Mouse (Mus musculus): Measurements from ENCODE around the gene Zbtb37. TPM values are rescaled to one million over a fixed set of nuclear protein-coding genes. Genes with fewer than 3 reads are reported as not detected.
A peak's percentile ranks its signal among the peaks of the same experiment; 100 is the strongest.

The Zbtb37 gene
- 10 to 100 TPM; 12.8 to 15.8 TPM for total RNA-seq (2021)
- long read RNA-seq, experiment 1, partial matches to known transcripts, result 0 of 1 reads
- long read RNA-seq, experiment 1, other reads (novel, unspliced or antisense), result 1 of 1 reads
- long read RNA-seq, experiment 2, partial matches to known transcripts, result 0 of 1 reads
- long read RNA-seq, experiment 2, other reads (novel, unspliced or antisense), result 1 of 1 reads

- DNase-seq, result peak; percentile 97 to 98
- intact Hi-C loops (cut with DNase I), result loop anchor here (5.0 to 10.0 kb wide), 2 partner anchors 98 to 820 kb away; partner anchors contain the start of genes Cacybp and Klhl20
These were observed at the start of gene Zbtb37 for GRCm38 (mm10) chr1:161034435-161035280. TSS of gene Zbtb37 (minus strand) at chr1:161034849.

GRCm38 (mm10) chr1:161077243-161077642 is 42.6 kb upstream of the Zbtb37 start:
- intact Hi-C loops (cut with DNase I), result loop anchor here (10.0 kb wide), 1 partner anchor 118 kb away; no protein-coding TSS in a partner anchor
- no peak for DNase-seq

- intact Hi-C loops (cut with DNase I), result loop anchor here (10.0 kb wide), 1 partner anchor 119 kb away; no protein-coding TSS in a partner anchor
- DNase-seq, result no peak
These were observed 41.6 kb upstream of the Zbtb37 start for GRCm38 (mm10) chr1:161076238-161076637.

GRCm38 (mm10) chr1:161071272-161071620 is 36.6 kb upstream of the Zbtb37 start:
- DNase-seq, result no peak
- intact Hi-C loops (cut with DNase I), result loop anchor here (5.0 to 10.0 kb wide), 2 partner anchors 61 to 124 kb away; partner anchors contain the start of gene Klhl20

- peak; percentile 94 to 96 for DNase-seq
- intact Hi-C loops (cut with DNase I), result loop anchor here (5.0 to 10.0 kb wide), 2 partner anchors 62 to 124 kb away; partner anchors contain the start of gene Klhl20
These were observed 36.0 kb upstream of the Zbtb37 start, which contains the start of the genes Dars2 and Cenpl for GRCm38 (mm10) chr1:161070352-161071271. TSS of gene Dars2 (minus strand) at chr1:161070658. TSS of gene Cenpl (plus strand) at chr1:161070713.

- DNase-seq, result no peak
- intact Hi-C loops (cut with DNase I), result no loop called here
These were observed 28.7 kb upstream of the Zbtb37 start for GRCm38 (mm10) chr1:161063351-161063750.

GRCm38 (mm10) chr1:161057164-161057563 is 22.5 kb upstream of the Zbtb37 start:
- intact Hi-C loops (cut with DNase I), result no loop called here
- no peak for DNase-seq

- intact Hi-C loops (cut with DNase I), result no loop called here
- DNase-seq, result no peak
These were observed 12.3 kb upstream of the Zbtb37 start for GRCm38 (mm10) chr1:161046972-161047371.

- no peak for DNase-seq
- intact Hi-C loops (cut with DNase I), result no loop called here
These were observed 6.8 kb upstream of the Zbtb37 start for GRCm38 (mm10) chr1:161041261-161042020.

GRCm38 (mm10) chr1:161040855-161041254 is 6.2 kb upstream of the Zbtb37 start:
- intact Hi-C loops (cut with DNase I), result no loop called here

GRCm38 (mm10) chr1:161040426-161040770 is 5.7 kb upstream of the Zbtb37 start:
- DNase-seq, result no peak
- intact Hi-C loops (cut with DNase I), result no loop called here

More at GRCm38 (mm10) chr1:161040855-161041254, 6.2 kb upstream of the Zbtb37 start:
- DNase-seq, result no peak

- DNase-seq, result no peak
- intact Hi-C loops (cut with DNase I), result loop anchor here (5.0 to 10.0 kb wide), 2 partner anchors 92 to 825 kb away; partner anchors contain the start of genes Cacybp and Klhl20
These were observed 5.2 kb upstream of the Zbtb37 start for GRCm38 (mm10) chr1:161039741-161040425.

- DNase-seq, result no peak
- intact Hi-C loops (cut with DNase I), result loop anchor here (5.0 to 10.0 kb wide), 2 partner anchors 93 to 824 kb away; partner anchors contain the start of genes Cacybp and Klhl20
These were observed 4.5 kb upstream of the Zbtb37 start for GRCm38 (mm10) chr1:161038968-161039721.

GRCm38 (mm10) chr1:161038004-161038403 is 3.4 kb upstream of the Zbtb37 start:
- intact Hi-C loops (cut with DNase I), result loop anchor here (5.0 to 10.0 kb wide), 2 partner anchors 94 to 823 kb away; partner anchors contain the start of genes Cacybp and Klhl20
- no peak for DNase-seq

- intact Hi-C loops (cut with DNase I), result loop anchor here (5.0 to 10.0 kb wide), 2 partner anchors 95 to 823 kb away; partner anchors contain the start of genes Cacybp and Klhl20
- no peak for DNase-seq
These were observed 3.0 kb upstream of the Zbtb37 start for GRCm38 (mm10) chr1:161037599-161037998.

- no peak for DNase-seq
- intact Hi-C loops (cut with DNase I), result loop anchor here (5.0 to 10.0 kb wide), 2 partner anchors 95 to 822 kb away; partner anchors contain the start of genes Cacybp and Klhl20
These were observed 2.4 kb upstream of the Zbtb37 start for GRCm38 (mm10) chr1:161037026-161037425.

GRCm38 (mm10) chr1:161036411-161036841 is 1.8 kb upstream of the Zbtb37 start:
- intact Hi-C loops (cut with DNase I), result loop anchor here (5.0 to 10.0 kb wide), 2 partner anchors 96 to 822 kb away; partner anchors contain the start of genes Cacybp and Klhl20
- DNase-seq, result no peak
